Mouse (Mus musculus) retina, postnatal 7 days (tissue): ENCODE data around the gene Tnfsf12.
A peak's percentile ranks its signal among the peaks of the same experiment; 100 is the strongest.

Source experiments
- DNase-seq: peaks from one replicate; pipeline ENCODE4 v3.0.0-alpha.2; 2012; ENCODE audit warnings: low read depth, low spot score

Gene Tnfsf12

GRCm38 (mm10) chr11:69681314-69682208 lies 14.1 kb downstream of the Tnfsf12 start, which contains the start of gene Senp3:
Senp3 (minus strand) TSS chr11:69682084.
- peak; percentile 93 for DNase-seq

GRCm38 (mm10) chr11:69680136-69680855 lies 15.4 kb downstream of the Tnfsf12 start:
- no peak for DNase-seq

GRCm38 (mm10) chr11:69679144-69679543 lies 16.5 kb downstream of the Tnfsf12 start:
- DNase-seq = no peak

- DNase-seq = peak; percentile 99
Observed at GRCm38 (mm10) chr11:69672211-69672706, 23.4 kb downstream of the Tnfsf12 start, which contains the start of gene Eif4a1. Eif4a1 (minus strand) TSS chr11:69672423.

- DNase-seq = no peak
Observed at GRCm38 (mm10) chr11:69671726-69672124, 23.9 kb downstream of the Tnfsf12 start.

- peak; percentile 95 for DNase-seq
Observed at GRCm38 (mm10) chr11:69670786-69671725, 24.6 kb downstream of the Tnfsf12 start.

- no peak for DNase-seq
Observed at GRCm38 (mm10) chr11:69666665-69667005, 29.0 kb downstream of the Tnfsf12 start.

GRCm38 (mm10) chr11:69665961-69666664 lies 29.5 kb downstream of the Tnfsf12 start, which contains the start of gene Cd68:
Cd68 (minus strand) TSS chr11:69666153.
- no peak for DNase-seq

GRCm38 (mm10) chr11:69665457-69665960 lies 30.1 kb downstream of the Tnfsf12 start:
- DNase-seq = no peak

GRCm38 (mm10) chr11:69664841-69665240 lies 30.8 kb downstream of the Tnfsf12 start:
- DNase-seq = no peak

- DNase-seq = no peak
Observed at GRCm38 (mm10) chr11:69663795-69664194, 31.9 kb downstream of the Tnfsf12 start.

- no peak for DNase-seq
Observed at GRCm38 (mm10) chr11:69662967-69663671, 32.5 kb downstream of the Tnfsf12 start.

GRCm38 (mm10) chr11:69662213-69662966 lies 33.3 kb downstream of the Tnfsf12 start, which contains the start of gene Mpdu1:
Mpdu1 (minus strand) TSS chr11:69662642.
- peak; percentile 95 for DNase-seq

GRCm38 (mm10) chr11:69661221-69661881 lies 34.3 kb downstream of the Tnfsf12 start:
- no peak for DNase-seq

GRCm38 (mm10) chr11:69657462-69657881 lies 38.2 kb downstream of the Tnfsf12 start:
- no peak for DNase-seq

- peak; percentile 60 for DNase-seq
Observed at GRCm38 (mm10) chr11:69656617-69657461, 38.8 kb downstream of the Tnfsf12 start.

- no peak for DNase-seq
Observed at GRCm38 (mm10) chr11:69656065-69656455, 39.6 kb downstream of the Tnfsf12 start.
